Mouse (Mus musculus) embryonic fibroblast, embryonic 13.5 days (primary cell): ENCODE data around the gene Ankrd65.

ENCODE experiments used
- CTCF ChIP-seq: IDR thresholded peaks from 2 replicates; pipeline ENCODE4 v1.5.1; 2011; ENCODE audit warnings: mild to moderate bottlenecking, control low read depth, low read length, moderate library complexity, borderline replicate concordance; ENCODE audit not compliant: insufficient read depth
- POLR2A ChIP-seq: IDR thresholded peaks from 2 replicates; pipeline ENCODE4 v1.6.1; 2011; ENCODE audit warnings: low read depth, mild to moderate bottlenecking, control low read depth, low read length, moderate library complexity

DNA sequence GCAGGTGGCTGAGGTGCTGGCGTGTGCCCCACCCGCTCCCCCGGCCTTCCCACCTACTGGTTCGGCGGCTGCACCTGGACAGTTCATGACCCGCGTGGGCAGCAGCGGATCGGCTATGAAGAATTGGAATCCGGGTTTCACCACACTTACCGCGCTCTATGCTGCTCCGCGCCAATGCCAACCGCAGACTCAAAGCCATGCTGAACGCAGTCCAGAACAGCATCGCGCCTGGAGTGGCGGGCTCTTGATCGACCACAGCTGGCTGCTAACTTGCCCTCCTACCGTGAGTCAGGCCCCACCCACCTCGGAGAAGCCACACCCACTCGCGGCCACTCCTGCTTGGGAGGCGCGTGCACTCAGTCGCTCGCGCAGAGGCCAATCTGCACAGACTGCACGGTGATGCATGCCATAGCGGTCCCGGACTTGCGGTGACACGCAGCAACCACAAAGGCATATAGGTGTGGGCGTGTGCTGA is 15.9 kb upstream of the Ankrd65 start, which contains the start of gene Vwa1:
- TF ChIP-seq CTCF: no peak
- TF ChIP-seq POLR2A: peak; percentile 83
